Mouse (Mus musculus): Measurements from ENCODE around the gene Kif3a.

DNA sequence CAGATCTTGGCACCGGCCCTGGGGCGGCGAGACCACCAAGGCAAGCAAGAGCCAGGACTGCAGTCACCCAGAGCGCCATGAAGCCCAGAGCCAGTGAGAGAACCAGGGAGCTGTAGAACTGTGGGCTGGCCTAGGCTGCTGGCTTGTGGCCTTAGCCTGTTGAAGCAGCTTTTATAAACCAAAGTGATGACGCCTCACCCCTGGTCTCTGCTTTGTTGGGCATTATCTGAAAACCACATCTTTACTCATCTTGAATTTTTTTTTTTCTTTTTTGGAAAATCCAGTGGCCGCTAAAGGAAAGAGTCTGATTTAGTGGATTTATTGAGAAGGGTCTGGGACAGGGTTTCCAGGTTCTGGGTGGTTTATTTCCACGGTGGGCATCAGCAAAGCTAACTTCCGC, 67.4 kb downstream of the Kif3a start, which contains the start of gene Il13:
- TF ChIP-seq CTCF (conservative IDR thresholded peaks at IDR 0.05; ENCODE audit: low read length): no peak
- TF ChIP-seq NANOG (IDR thresholded peaks at IDR 0.05; ENCODE audit: borderline replicate concordance, low read length): no peak

Measured in E14TG2a.4 (cell line).